Mouse (Mus musculus) liver, postnatal 0 days (tissue): Measurements from ENCODE around the gene Gm20388. TPM values are rescaled to one million over a fixed set of nuclear protein-coding genes. Genes with fewer than 3 reads are reported as not detected.
A peak's percentile ranks its signal among the peaks of the same experiment; 100 is the strongest.

ENCODE experiments used
- ATAC-seq: fragments of 200-750 bp; cut with Nextera tagmentation; 2 replicates; pipeline ENCODE4 v1.8.0; 2017; ENCODE audit warnings: mild to moderate bottlenecking, moderate library complexity
- DNase-seq: peaks from one replicate; pipeline ENCODE4 v3.0.0-alpha.2; 2016
- H3K27ac ChIP-seq: fragments of 300-500 bp; sonication (generic); 2 replicates; pipeline ENCODE4 v1.5.1; 2014; ENCODE audit warnings: antibody characterized with exemption, moderate library complexity, mild to moderate bottlenecking, low read depth
- H3K27me3 ChIP-seq: fragments of 300-500 bp; sonication (generic); 2 replicates; pipeline ENCODE4 v1.6.1; 2014; ENCODE audit warnings: low read length, control low read depth, mixed read lengths; ENCODE audit not compliant: insufficient read depth
- H3K36me3 ChIP-seq: fragments of 300-500 bp; sonication (generic); replicated peaks from 2 replicates; pipeline ENCODE4 v1.6.1; 2014; ENCODE audit warnings: mild to moderate bottlenecking, control low read depth, low read length, moderate library complexity, mixed read lengths; ENCODE audit not compliant: insufficient read depth
- H3K4me1 ChIP-seq: fragments of 300-500 bp; sonication (generic); 2 replicates; pipeline ENCODE4 v1.6.1; 2014; ENCODE audit warnings: antibody characterized with exemption, mild to moderate bottlenecking, control low read depth; ENCODE audit not compliant: insufficient read depth
- H3K4me2 ChIP-seq: fragments of 300-500 bp; sonication (generic); 2 replicates; pipeline ENCODE4 v1.6.1; 2014; ENCODE audit warnings: low read depth, mild to moderate bottlenecking, low read length, moderate library complexity, mixed read lengths
- H3K4me3 ChIP-seq: fragments of 300-500 bp; sonication (generic); 2 replicates; pipeline ENCODE4 v1.5.1; 2014; ENCODE audit warnings: low read depth, low read length
- H3K9ac ChIP-seq: fragments of 300-500 bp; sonication (generic); replicated peaks from 2 replicates; pipeline ENCODE4 v1.6.1; 2014; ENCODE audit warnings: mild to moderate bottlenecking, moderate library complexity
- H3K9me3 ChIP-seq: fragments of 300-500 bp; sonication (generic); 2 replicates; pipeline ENCODE4 v1.6.1; 2016; ENCODE audit warnings: mild to moderate bottlenecking, control low read depth, low read length, mixed read lengths
- CTCF ChIP-seq: sonication (generic); IDR thresholded peaks from 2 replicates; pipeline ENCODE4 v1.5.1; 2016; ENCODE audit warnings: antibody characterized with exemption, low read depth
- EP300 ChIP-seq: IDR thresholded peaks from 2 replicates; pipeline ENCODE4 v1.6.1; 2016; ENCODE audit warnings: antibody characterized with exemption, low read depth, mild to moderate bottlenecking
- WGBS: fragments of 180-500 bp; shearing (Covaris S2); extraction: QIAGEN DNeasy Blood & Tissue Kit; methylation state at CpG from one replicate; pipeline ENCODE4 v1.1.7; 2014; ENCODE audit not compliant: insufficient replicate concordance; 5-methylcytosine and 5-hydroxymethylcytosine counted together
- polyA plus RNA-seq: library from polyadenylated mRNA; unstranded; fragments of >200 nt; fragmentation: Nextera tagmentation; extraction: Ambion mirVana; gene quantifications from 2 replicates; pipeline ENCODE4 v1.2.1, GENCODE M21; 2015

The Gm20388 gene
- polyA plus RNA-seq, 1 experiment from 2014 or later, result not detected

- WGBS, result 19% methylated on average over 8 of the region's 8 CpGs
- DNase-seq (no peak), ATAC-seq (no peak)
- H3K4me3 ChIP-seq, result peak overlapping the region; percentile 58
- TF ChIP-seq CTCF, result no peak
- no peak for TF ChIP-seq EP300
- H3K9me3 ChIP-seq, result no peaks in the 10 kb centered on the region
- peaks cover 14% of the 10 kb centered on the region for H3K27me3 ChIP-seq
- peak overlapping the region; percentile 73; the same call in 1 of the 2 replicates for H3K27ac ChIP-seq
- H3K36me3 ChIP-seq, result peaks cover 11% of the 10 kb centered on the region
- H3K4me2 ChIP-seq, result peak overlapping the region; percentile 69
- peak overlapping the region; percentile 75; the same call in 1 of the 2 replicates for H3K9ac ChIP-seq
- no peaks in the 10 kb centered on the region for H3K4me1 ChIP-seq
Observed at GRCm38 (mm10) chr8:123655351-123655779, 3744.7 kb downstream of the Gm20388 start.

- H3K9ac ChIP-seq, result no peak overlapping the region
- no peak overlapping the region for H3K4me2 ChIP-seq
- no peak overlapping the region for H3K27ac ChIP-seq
- H3K27me3 ChIP-seq, result peaks cover 14% of the 10 kb centered on the region
- H3K36me3 ChIP-seq, result peaks cover 24% of the 10 kb centered on the region
- ATAC-seq (no peak), DNase-seq (no peak)
- H3K4me3 ChIP-seq, result no peak overlapping the region
- 73% methylated on average over 8 of the region's 8 CpGs for WGBS
- H3K9me3 ChIP-seq, result no peaks in the 10 kb centered on the region
- H3K4me1 ChIP-seq, result peaks cover 14% of the 10 kb centered on the region
- TF ChIP-seq CTCF (no peak), EP300 (no peak)
Observed at GRCm38 (mm10) chr8:123657826-123658225, 3747.2 kb downstream of the Gm20388 start.

DNA sequence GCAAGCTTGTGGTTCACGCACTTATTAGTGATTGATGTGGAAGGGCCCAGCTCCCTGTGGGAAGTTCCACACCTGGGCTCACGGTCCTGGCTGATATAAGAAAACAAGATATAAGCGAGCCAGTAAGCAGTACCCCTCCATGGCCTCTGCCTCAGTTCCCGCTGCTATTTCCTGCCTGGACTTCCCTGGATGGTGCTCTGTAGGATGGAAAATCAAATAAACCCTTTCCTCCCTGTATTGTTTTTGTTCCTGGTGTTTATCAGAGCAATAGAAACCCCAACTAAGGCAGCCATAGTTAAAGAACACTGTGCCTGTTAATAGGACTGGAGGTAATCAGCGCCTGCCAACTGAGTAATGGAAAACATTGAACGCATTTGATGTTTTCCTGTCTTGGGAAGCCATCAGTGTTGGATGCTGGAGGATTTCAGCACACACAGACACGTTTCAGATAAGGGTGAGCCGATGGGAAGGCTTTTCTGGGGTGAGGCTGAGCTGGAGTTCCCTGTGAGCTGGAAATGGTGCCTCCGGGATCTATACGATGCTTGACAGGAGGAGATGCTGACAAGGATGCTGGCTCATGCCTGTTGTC is 3748.9 kb downstream of the Gm20388 start:
- H3K4me3 ChIP-seq, result no peak overlapping the region
- peaks cover 28% of the 10 kb centered on the region for H3K36me3 ChIP-seq
- peaks cover 14% of the 10 kb centered on the region for H3K4me1 ChIP-seq
- no peak overlapping the region for H3K27ac ChIP-seq
- 74% methylated on average over 10 of the region's 10 CpGs for WGBS
- no peak overlapping the region for H3K9ac ChIP-seq
- H3K9me3 ChIP-seq, result no peaks in the 10 kb centered on the region
- no peak for DNase-seq
- TF ChIP-seq CTCF (no peak), EP300 (no peak)
- 0 out of 2 replicates have a peak, but pooled peaks cover 2% of the 10 kb centered on the region for H3K27me3 ChIP-seq
- H3K4me2 ChIP-seq, result no peak overlapping the region
- no peak for ATAC-seq

DNA sequence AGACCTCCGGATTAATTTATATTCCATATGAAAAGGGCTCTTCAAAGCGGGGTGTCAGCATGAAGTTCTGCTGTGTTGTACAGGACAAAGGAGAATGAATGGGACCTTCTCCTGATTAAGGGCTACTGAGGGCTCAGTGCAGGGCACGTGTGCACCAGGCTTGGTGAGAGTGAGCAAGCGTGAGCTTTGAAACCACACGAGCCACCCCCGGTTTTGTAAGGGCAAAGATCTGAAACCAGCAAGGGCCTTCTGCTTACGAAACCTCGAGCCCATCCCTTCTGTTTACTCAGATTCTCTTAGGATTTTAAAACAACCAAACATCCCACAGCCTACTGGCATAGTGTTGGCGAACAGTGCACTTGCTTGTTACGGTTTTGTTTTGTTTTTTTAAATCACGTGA is 3750.9 kb downstream of the Gm20388 start:
- DNase-seq (peak; percentile 46), ATAC-seq (peak; percentile 80)
- peaks cover 28% of the 10 kb centered on the region for H3K36me3 ChIP-seq
- H3K27ac ChIP-seq, result peak overlapping the region; percentile 22; the same call in 1 of the 2 replicates
- TF ChIP-seq EP300 (no peak), CTCF (no peak)
- WGBS, result 58% methylated on average over 11 of the region's 11 CpGs
- H3K9me3 ChIP-seq, result no peaks in the 10 kb centered on the region
- no peaks in the 10 kb centered on the region for H3K27me3 ChIP-seq
- H3K4me3 ChIP-seq, result no peak overlapping the region
- no peak overlapping the region for H3K9ac ChIP-seq
- peaks cover 17% of the 10 kb centered on the region for H3K4me1 ChIP-seq
- H3K4me2 ChIP-seq, result no peak overlapping the region

GRCm38 (mm10) chr8:123665580-123665979 is 3754.9 kb downstream of the Gm20388 start:
- H3K27me3 ChIP-seq, result no peaks in the 10 kb centered on the region
- no peak for TF ChIP-seq CTCF
- no peak for TF ChIP-seq EP300
- H3K36me3 ChIP-seq, result peaks cover 16% of the 10 kb centered on the region
- ATAC-seq (no peak), DNase-seq (no peak)
- H3K4me2 ChIP-seq, result no peak overlapping the region
- no peak overlapping the region for H3K27ac ChIP-seq
- H3K9ac ChIP-seq, result no peak overlapping the region
- peaks cover 15% of the 10 kb centered on the region for H3K4me1 ChIP-seq
- WGBS, result 49% methylated on average over 6 of the region's 6 CpGs
- H3K4me3 ChIP-seq, result no peak overlapping the region
- no peaks in the 10 kb centered on the region for H3K9me3 ChIP-seq

GRCm38 (mm10) chr8:123666832-123667231 is 3756.2 kb downstream of the Gm20388 start:
- no peak for TF ChIP-seq EP300
- no peak for TF ChIP-seq CTCF
- no peak for DNase-seq
- 67% methylated on average over 1 of the region's 1 CpGs for WGBS

More at GRCm38 (mm10) chr8:123666832-123667231, 3756.2 kb downstream of the Gm20388 start:
- peaks cover 10% of the 10 kb centered on the region; the same call in 1 of the 2 replicates for H3K36me3 ChIP-seq
- H3K4me3 ChIP-seq, result no peak overlapping the region
- no peak for ATAC-seq
- no peaks in the 10 kb centered on the region for H3K27me3 ChIP-seq
- no peaks in the 10 kb centered on the region for H3K9me3 ChIP-seq
- peaks cover 8% of the 10 kb centered on the region for H3K4me1 ChIP-seq
- H3K4me2 ChIP-seq, result no peak overlapping the region
- H3K27ac ChIP-seq, result no peak overlapping the region
- no peak overlapping the region for H3K9ac ChIP-seq
